Comparison of ENCODE assay signal across 8 mouse cellular contexts in the genomic region with DNA sequence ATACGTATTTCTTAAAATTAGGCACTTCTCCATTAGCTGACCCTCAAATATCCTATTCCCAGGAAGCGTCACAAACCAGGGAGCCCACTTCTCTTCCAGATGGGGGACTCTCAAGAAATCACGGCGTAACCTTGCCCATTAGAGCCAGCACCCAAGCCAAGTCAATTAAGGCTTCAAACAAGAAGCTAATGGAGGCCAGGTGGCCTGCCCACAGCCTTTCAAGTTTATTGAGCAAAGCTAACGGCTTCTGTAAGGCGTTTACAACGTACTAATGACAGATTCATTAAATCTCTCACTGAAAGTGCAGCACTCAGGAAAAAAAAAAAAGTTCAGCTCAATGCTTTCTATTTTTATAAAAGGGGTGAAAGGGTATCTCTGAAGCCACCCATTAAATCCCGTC. TPM values are rescaled to one million over a fixed set of nuclear protein-coding genes. Genes with fewer than 3 reads are reported as not detected.
DNase-seq lines count a peak whose midpoint lies in the region; ATAC-seq and TF ChIP-seq lines count a peak whose summit lies in the region.

No protein-coding gene starts in this region.

- no peaks in the 10 kb centered on the region for H3K27me3 ChIP-seq in heart, postnatal 0 days (ENCODE audit: control insufficient read depth, insufficient read depth, low read length)
- no peaks in the 10 kb centered on the region for H3K27me3 ChIP-seq in hindbrain, embryonic 10.5 days (ENCODE audit: insufficient read depth, poor library complexity, severe bottlenecking)
- no peaks in the 10 kb centered on the region for H3K27me3 ChIP-seq in midbrain, embryonic 12.5 days

- no peak overlapping the region; the same call in none of the 2 replicates for H3K9ac ChIP-seq in heart, postnatal 0 days (replicated peaks; ENCODE audit: low read depth, low read length)
- peak overlapping the region; percentile 72 for H3K9ac ChIP-seq in midbrain, embryonic 12.5 days (replicated peaks)

- no peak for TF ChIP-seq CTCF in heart, postnatal 0 days (IDR thresholded peaks at IDR 0.05; ENCODE audit: low read depth)
- no peak for TF ChIP-seq CTCF in bone marrow macrophage, adult 2 months (IDR thresholded peaks at IDR 0.05; ENCODE audit: low read depth, low read length)

- H3K4me1 ChIP-seq in heart, postnatal 0 days (ENCODE audit: control insufficient read depth, insufficient read depth) = 0 out of 2 replicates have a peak, but pooled peaks cover 7% of the 10 kb centered on the region
- H3K4me1 ChIP-seq in bone marrow macrophage, adult 2 months (ENCODE audit: control insufficient read depth, insufficient read depth, low read length) = peaks cover 7% of the 10 kb centered on the region
- peaks cover 23% of the 10 kb centered on the region for H3K4me1 ChIP-seq in hindbrain, embryonic 10.5 days (replicated peaks)
- H3K4me1 ChIP-seq in midbrain, embryonic 12.5 days = peaks cover 11% of the 10 kb centered on the region

- intact Hi-C loops in heart, postnatal 14 days (cut with DNase I) = no loop called here

- no peak overlapping the region for H3K27ac ChIP-seq in heart, postnatal 0 days (ENCODE audit: low read depth)
- H3K27ac ChIP-seq in bone marrow macrophage, adult 2 months (ENCODE audit: insufficient read depth, low read depth, low read length) = no peak overlapping the region
- H3K27ac ChIP-seq in hindbrain, embryonic 10.5 days = peak overlapping the region; percentile 90; the same call in 1 of the 2 replicates
- no peak overlapping the region for H3K27ac ChIP-seq in midbrain, embryonic 12.5 days (replicated peaks)

- H3K4me3 ChIP-seq in heart, postnatal 0 days (ENCODE audit: low read depth, low read length) = peak overlapping the region; percentile 76
- peak overlapping the region; percentile 77 for H3K4me3 ChIP-seq in bone marrow macrophage, adult 2 months (ENCODE audit: insufficient read depth, low read length)
- H3K4me3 ChIP-seq in hindbrain, embryonic 10.5 days = peak overlapping the region; percentile 87
- peak overlapping the region; percentile 78 for H3K4me3 ChIP-seq in midbrain, embryonic 12.5 days

- H3K9me3 ChIP-seq in heart, postnatal 0 days (replicated peaks; ENCODE audit: control insufficient read depth, low read length) = no peaks in the 10 kb centered on the region
- no peaks in the 10 kb centered on the region for H3K9me3 ChIP-seq in hindbrain, embryonic 10.5 days
- H3K9me3 ChIP-seq in midbrain, embryonic 12.5 days = no peaks in the 10 kb centered on the region

- WGBS in heart, postnatal 0 days = 20% methylated on average over 8 of the region's 8 CpGs
- 27% methylated on average over 8 of the region's 8 CpGs for WGBS in hindbrain, embryonic 10.5 days
- WGBS in midbrain, embryonic 12.5 days = 27% methylated on average over 8 of the region's 8 CpGs

- DNase-seq in heart, postnatal 0 days (ENCODE audit: low spot score) = no peak
- no peak for DNase-seq in heart, postnatal 14 days
- no peak for DNase-seq in hindbrain, embryonic 10.5 days (ENCODE audit: low spot score)
- no peak for DNase-seq in frontal cortex, postnatal 10 days (ENCODE audit: low spot score in 2 of 2)
- no peak for DNase-seq in cerebellum, postnatal 4 days (ENCODE audit: low spot score in 2 of 2)
- DNase-seq in cerebellum, adult 11 months = no peak

- TF ChIP-seq POLR2A in bone marrow macrophage, adult 2 months (IDR thresholded peaks at IDR 0.05; ENCODE audit: borderline replicate concordance, low read depth, low read length) = no peak

- ATAC-seq in heart, postnatal 0 days (ENCODE audit: insufficient read depth, low read depth) = no peak
- no peak for ATAC-seq in midbrain, embryonic 12.5 days (ENCODE audit: low FRiP score, low read depth)

- no peaks in the 10 kb centered on the region for H3K36me3 ChIP-seq in heart, postnatal 0 days (replicated peaks; ENCODE audit: control insufficient read depth, insufficient read depth, low read length)
- H3K36me3 ChIP-seq in hindbrain, embryonic 10.5 days = no peaks in the 10 kb centered on the region
- H3K36me3 ChIP-seq in midbrain, embryonic 12.5 days = no peaks in the 10 kb centered on the region

- TF ChIP-seq EP300 in heart, postnatal 0 days (IDR thresholded peaks at IDR 0.05; ENCODE audit: low read depth) = no peak

- H3K4me2 ChIP-seq in heart, postnatal 0 days (ENCODE audit: low read depth, low read length) = peak overlapping the region; percentile 99
- H3K4me2 ChIP-seq in midbrain, embryonic 12.5 days (replicated peaks) = peak overlapping the region; percentile 80

RNA-seq across cellular contexts. Expression of gene Fbxl2, which starts 20.1 kb away (rescaled TPM):
- 2.8 and 3.4 TPM in 2 replicates for total RNA-seq in heart, postnatal 0 days (2014; rRNA removed; ENCODE audit: low replicate concordance)
- polyA plus RNA-seq in heart, postnatal 0 days (2015; fragmentation: Nextera tagmentation; extraction: Ambion mirVana) = 1.3 and 1.6 TPM in 2 replicates
- total RNA-seq in heart, postnatal 14 days (2021) = under 1 TPM; 0.93 TPM
- polyA plus RNA-seq in bone marrow macrophage, adult 2 months (2012; ENCODE audit: insufficient read depth, insufficient read length, missing spikeins) = 4.7 and 5.7 TPM in 2 replicates
- 6.4 and 8.8 TPM in 2 replicates for polyA plus RNA-seq in hindbrain, embryonic 10.5 days (2016; fragmentation: Nextera tagmentation; extraction: Ambion mirVana)
- 7.2 and 11.9 TPM in 2 replicates for polyA plus RNA-seq in midbrain, embryonic 12.5 days (2016; fragmentation: Nextera tagmentation; extraction: Ambion mirVana)

RNA-seq across cellular contexts. Expression of gene Susd5, which starts 31.1 kb away (rescaled TPM):
- total RNA-seq in heart, postnatal 0 days (2014; rRNA removed; ENCODE audit: low replicate concordance) = 0.19 and 0.50 TPM in 2 replicates
- polyA plus RNA-seq in heart, postnatal 0 days (2015; fragmentation: Nextera tagmentation; extraction: Ambion mirVana) = 0.23 and 0.25 TPM in 2 replicates
- 1 to 10 TPM in 1 of 2 experiments, under 1 TPM in 1; 0.73 to 1.1 TPM for total RNA-seq in heart, postnatal 14 days (2021)
- not detected in 2 replicates for polyA plus RNA-seq in bone marrow macrophage, adult 2 months (2012; ENCODE audit: insufficient read depth, insufficient read length, missing spikeins)
- 0.16 and 0.30 TPM in 2 replicates for polyA plus RNA-seq in hindbrain, embryonic 10.5 days (2016; fragmentation: Nextera tagmentation; extraction: Ambion mirVana)
- 0.17 and 0.78 TPM in 2 replicates for polyA plus RNA-seq in midbrain, embryonic 12.5 days (2016; fragmentation: Nextera tagmentation; extraction: Ambion mirVana)
